Mouse (Mus musculus) spleen, adult 2 months (tissue): ENCODE results near the gene Glis1.

Experiments
- CTCF ChIP-seq: fragments of 200-500 bp; IDR thresholded peaks from 2 replicates; pipeline ENCODE4 v1.5.1; 2011; ENCODE audit warnings: mild to moderate bottlenecking, inconsistent platforms; ENCODE audit not compliant: insufficient read depth, insufficient read length, insufficient replicate concordance; ENCODE audit errors: extremely low read depth
- POLR2A ChIP-seq: fragments of 200-500 bp; IDR thresholded peaks from 2 replicates; pipeline ENCODE4 v1.6.1; 2011; ENCODE audit warnings: low read depth, low read length, inconsistent platforms

DNA sequence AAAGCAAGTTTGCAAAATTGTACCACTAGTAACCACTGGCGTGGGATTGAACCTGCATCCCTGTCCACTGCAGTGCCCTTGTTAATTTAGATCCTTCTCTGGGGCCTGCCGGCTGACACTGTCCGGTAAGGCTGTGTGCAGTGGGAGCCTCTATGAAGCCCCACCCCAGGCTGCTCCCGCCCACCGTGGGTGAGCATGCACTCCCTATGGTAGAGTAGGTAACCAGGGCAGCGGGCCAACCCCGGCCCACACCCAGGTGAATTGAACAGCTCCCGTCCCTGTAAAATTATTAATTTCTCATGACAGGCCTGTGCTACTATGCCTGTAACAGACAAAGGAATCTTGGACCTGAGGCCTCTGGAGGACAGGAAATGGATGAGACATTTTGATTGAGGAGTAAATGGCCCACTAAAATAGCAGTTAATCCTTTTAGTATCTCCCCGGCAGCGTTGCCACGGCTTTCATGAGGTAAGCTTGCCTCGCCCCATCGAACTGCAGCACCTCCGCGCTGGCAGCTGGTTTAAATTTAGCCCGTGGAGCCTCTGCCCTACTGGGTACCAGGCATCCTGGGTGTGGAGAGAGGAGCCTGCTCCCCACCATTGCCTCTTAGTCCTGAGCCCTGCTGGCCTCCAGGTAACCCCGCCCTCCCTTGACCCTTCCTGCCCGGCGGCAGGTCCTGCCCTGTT is 136.1 kb downstream of the Glis1 start:
- TF ChIP-seq CTCF: no peak
- no peak for TF ChIP-seq POLR2A
